Mouse (Mus musculus) hindbrain, postnatal 0 days (tissue): ENCODE data around the gene Vdr. TPM values are rescaled to one million over a fixed set of nuclear protein-coding genes. Genes with fewer than 3 reads are reported as not detected.
A peak's percentile ranks its signal among the peaks of the same experiment; 100 is the strongest.

Experiments
- ATAC-seq: fragments of 200-750 bp; cut with Nextera tagmentation; 2 replicates; pipeline ENCODE4 v1.8.0; 2017; ENCODE audit warnings: mild to moderate bottlenecking, moderate TSS enrichment, moderate library complexity
- DNase-seq: peaks from one replicate; pipeline ENCODE4 v3.0.0-alpha.2; 2015; ENCODE audit warnings: low spot score
- H3K27ac ChIP-seq: fragments of 300-500 bp; sonication (generic); 2 replicates; pipeline ENCODE4 v1.5.1; 2014; ENCODE audit warnings: mild to moderate bottlenecking
- H3K27me3 ChIP-seq: fragments of 300-500 bp; sonication (generic); 2 replicates; pipeline ENCODE4 v1.6.1; 2014; ENCODE audit warnings: low read length, mixed read lengths; ENCODE audit not compliant: insufficient read depth
- H3K36me3 ChIP-seq: fragments of 300-500 bp; sonication (generic); 2 replicates; pipeline ENCODE4 v1.6.1; 2014; ENCODE audit warnings: low read length, mixed read lengths; ENCODE audit not compliant: insufficient read depth
- H3K4me1 ChIP-seq: fragments of 300-500 bp; sonication (generic); 2 replicates; pipeline ENCODE4 v1.6.1; 2014; ENCODE audit warnings: antibody characterized with exemption, low read length, mixed read lengths; ENCODE audit not compliant: insufficient read depth
- H3K4me2 ChIP-seq: fragments of 300-500 bp; sonication (generic); 2 replicates; pipeline ENCODE4 v1.6.1; 2014; ENCODE audit warnings: low read depth, mild to moderate bottlenecking, low read length, moderate library complexity, mixed read lengths
- H3K4me3 ChIP-seq: fragments of 300-500 bp; sonication (generic); 2 replicates; pipeline ENCODE4 v1.5.1; 2014; ENCODE audit warnings: low read length
- H3K9ac ChIP-seq: fragments of 300-500 bp; sonication (generic); replicated peaks from 2 replicates; pipeline ENCODE4 v1.6.1; 2014; ENCODE audit warnings: mild to moderate bottlenecking, low read length, moderate library complexity, mixed read lengths
- H3K9me3 ChIP-seq: fragments of 300-500 bp; sonication (generic); 2 replicates; pipeline ENCODE4 v1.6.1; 2016; ENCODE audit warnings: low read length, mixed read lengths
- CTCF ChIP-seq: IDR thresholded peaks from 2 replicates; pipeline ENCODE4 v1.5.1; 2016; ENCODE audit warnings: antibody characterized with exemption, control low read depth, low read depth
- WGBS: fragments of 180-500 bp; shearing (Covaris S2); extraction: QIAGEN DNeasy Blood & Tissue Kit; methylation state at CpG from one replicate; pipeline ENCODE4 v1.1.7; 2014; 5-methylcytosine and 5-hydroxymethylcytosine counted together
- polyA plus RNA-seq: library from polyadenylated mRNA; unstranded; fragments of >200 nt; fragmentation: Nextera tagmentation; extraction: Ambion mirVana; gene quantifications from 2 replicates; pipeline ENCODE4 v1.2.1, GENCODE M21; 2015
- total RNA-seq: library from RNA; depleted of rRNA; stranded (reverse); fragments of >200 nt; gene quantifications from 2 replicates; pipeline ENCODE4 v1.2.3, GENCODE M21; 2014

The Vdr gene
- total and polyA plus RNA-seq, 2 experiments from 2014 or later = 0.26 to 0.76 TPM

DNA sequence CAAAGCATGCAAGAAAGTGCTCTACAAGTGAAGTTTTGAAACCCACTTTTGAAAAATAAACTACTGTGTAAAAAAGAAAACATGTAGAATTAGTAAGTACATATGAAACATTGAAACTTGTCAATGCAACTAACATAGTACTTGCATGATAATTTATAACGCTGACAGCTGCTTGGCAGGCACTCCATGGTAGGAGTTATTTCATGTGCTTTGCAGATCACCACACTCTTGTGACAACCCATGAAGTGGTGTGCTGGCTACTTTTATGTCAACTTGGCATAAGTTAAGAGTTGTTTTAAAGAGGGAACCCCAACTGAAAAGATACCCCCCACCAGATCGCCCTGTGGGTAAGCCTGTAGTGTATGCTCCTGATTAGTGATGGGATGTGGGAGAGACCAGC, 12.0 kb upstream of the Vdr start:
- Histone ChIP-seq H3K4me2 (no peak overlapping the region), H3K27ac (no peak overlapping the region), H3K9me3 (no peaks in the 10 kb centered on the region), H3K9ac (no peak overlapping the region), H3K36me3 (no peaks in the 10 kb centered on the region), H3K27me3 (no peaks in the 10 kb centered on the region), H3K4me1 (no peaks in the 10 kb centered on the region), H3K4me3 (no peak overlapping the region)
- TF ChIP-seq CTCF = no peak
- no peak for DNase-seq
- ATAC-seq = no peak
- WGBS = 87% methylated on average over 2 of the region's 2 CpGs

DNA sequence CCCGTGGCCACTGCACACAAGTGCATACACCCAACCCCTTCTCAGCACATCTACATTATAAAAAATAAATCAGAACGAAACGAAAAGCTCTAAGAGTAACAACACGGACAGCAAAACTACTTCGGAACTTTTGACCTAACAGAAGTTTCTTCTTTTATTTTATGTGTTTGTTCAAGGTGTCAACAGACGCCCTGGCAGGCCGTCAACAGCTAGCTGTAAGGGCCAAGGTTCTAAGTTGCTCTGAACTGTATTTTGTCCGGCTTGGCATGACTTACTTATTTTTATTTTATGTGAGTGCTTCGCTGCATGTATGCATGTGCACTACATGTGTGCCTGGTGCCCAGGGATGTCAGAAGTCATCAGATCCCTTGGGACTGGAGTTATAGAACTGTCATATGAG, 11.4 kb upstream of the Vdr start:
- Histone ChIP-seq H3K9me3 (no peaks in the 10 kb centered on the region), H3K36me3 (no peaks in the 10 kb centered on the region), H3K4me3 (no peak overlapping the region), H3K9ac (no peak overlapping the region), H3K27me3 (no peaks in the 10 kb centered on the region), H3K27ac (no peak overlapping the region), H3K4me1 (no peaks in the 10 kb centered on the region), H3K4me2 (no peak overlapping the region)
- DNase-seq = no peak
- no peak for ATAC-seq
- WGBS = 96% methylated on average over 9 of the region's 9 CpGs
- no peak for TF ChIP-seq CTCF

GRCm38 (mm10) chr15:97920306-97920705, 9.9 kb upstream of the Vdr start:
- no peak overlapping the region for H3K27ac ChIP-seq
- no peak overlapping the region for H3K9ac ChIP-seq
- 67% methylated on average over 5 of the region's 5 CpGs for WGBS
- no peaks in the 10 kb centered on the region for H3K4me1 ChIP-seq
- H3K27me3 ChIP-seq = no peaks in the 10 kb centered on the region
- no peak for DNase-seq
- ATAC-seq = no peak
- H3K4me2 ChIP-seq = no peak overlapping the region
- H3K36me3 ChIP-seq = no peaks in the 10 kb centered on the region
- no peaks in the 10 kb centered on the region for H3K9me3 ChIP-seq
- H3K4me3 ChIP-seq = no peak overlapping the region
- TF ChIP-seq CTCF = no peak

GRCm38 (mm10) chr15:97919217-97919616, 8.8 kb upstream of the Vdr start:
- Histone ChIP-seq H3K4me2 (no peak overlapping the region), H3K27ac (no peak overlapping the region), H3K36me3 (no peaks in the 10 kb centered on the region), H3K4me1 (no peaks in the 10 kb centered on the region), H3K9me3 (no peaks in the 10 kb centered on the region), H3K9ac (no peak overlapping the region), H3K27me3 (no peaks in the 10 kb centered on the region), H3K4me3 (no peak overlapping the region)
- WGBS = 89% methylated on average over 7 of the region's 7 CpGs
- ATAC-seq = no peak
- no peak for TF ChIP-seq CTCF
- DNase-seq = no peak

- no peaks in the 10 kb centered on the region for H3K36me3 ChIP-seq
- TF ChIP-seq CTCF = no peak
These were observed 7.6 kb upstream of the Vdr start for GRCm38 (mm10) chr15:97917994-97918393.

DNA sequence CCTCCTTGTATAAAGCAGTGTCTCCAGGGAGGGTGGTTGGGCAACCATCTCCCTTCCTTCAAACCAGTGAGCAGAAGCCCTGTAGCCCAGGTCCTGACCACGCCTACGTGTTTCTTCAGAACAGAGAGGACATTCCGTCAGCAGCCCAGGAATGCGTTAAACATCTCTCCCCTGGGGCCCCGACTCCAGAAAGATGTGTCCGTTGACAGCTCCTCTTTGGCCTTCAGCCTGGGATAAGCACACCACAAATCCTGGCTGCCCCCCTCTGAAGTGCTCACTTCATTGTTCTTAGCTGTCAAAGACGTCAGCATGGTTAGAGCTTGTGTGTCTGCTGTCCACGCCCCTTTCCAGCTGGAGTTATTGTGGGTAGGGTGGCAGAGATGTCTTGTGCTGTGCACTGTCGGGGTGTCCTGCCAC, 3.9 kb upstream of the Vdr start:
- WGBS = 8% methylated on average over 9 of the region's 9 CpGs
- Histone ChIP-seq H3K4me1 (no peaks in the 10 kb centered on the region), H3K9me3 (no peaks in the 10 kb centered on the region), H3K9ac (no peak overlapping the region), H3K36me3 (no peaks in the 10 kb centered on the region), H3K4me3 (no peak overlapping the region), H3K27ac (no peak overlapping the region), H3K27me3 (no peaks in the 10 kb centered on the region), H3K4me2 (no peak overlapping the region)
- ATAC-seq = 0 out of 2 replicates have a peak, but pooled peaks have one; percentile 27
- no peak for TF ChIP-seq CTCF
- DNase-seq = no peak

More at GRCm38 (mm10) chr15:97917994-97918393, 7.6 kb upstream of the Vdr start:
- no peak overlapping the region for H3K4me3 ChIP-seq
- no peaks in the 10 kb centered on the region for H3K9me3 ChIP-seq
- H3K4me2 ChIP-seq = no peak overlapping the region
- H3K27me3 ChIP-seq = no peaks in the 10 kb centered on the region
- H3K4me1 ChIP-seq = no peaks in the 10 kb centered on the region
- H3K9ac ChIP-seq = no peak overlapping the region
- DNase-seq (no peak), ATAC-seq (no peak)
- H3K27ac ChIP-seq = no peak overlapping the region
- 86% methylated on average over 9 of the region's 9 CpGs for WGBS

GRCm38 (mm10) chr15:97907801-97908751, 2.4 kb downstream of the Vdr start:
- Histone ChIP-seq H3K9ac (no peak overlapping the region), H3K4me1 (0 out of 2 replicates have a peak, but pooled peaks cover 4% of the 10 kb centered on the region), H3K4me2 (peak overlapping the region; percentile 71), H3K36me3 (no peaks in the 10 kb centered on the region), H3K27ac (no peak overlapping the region), H3K27me3 (peaks cover 8% of the 10 kb centered on the region), H3K9me3 (no peaks in the 10 kb centered on the region), H3K4me3 (peak overlapping the region; percentile 32)
- DNase-seq (peak; percentile 20), ATAC-seq (peak; percentile 55; the same call in 1 of the 2 replicates)
- TF ChIP-seq CTCF = no peak
- WGBS = 1% methylated on average over 59 of the region's 59 CpGs
